Mouse (Mus musculus) cerebellum, adult 2 months (tissue): ENCODE data around the gene Dcst2.

Experiments used
- CTCF ChIP-seq: fragments of 200-500 bp; IDR thresholded peaks from 2 replicates; pipeline ENCODE4 v1.5.1; 2011; ENCODE audit warnings: low read depth, mild to moderate bottlenecking, control low read depth, low read length, moderate library complexity, borderline replicate concordance; ENCODE audit not compliant: insufficient read depth
- POLR2A ChIP-seq: fragments of 200-500 bp; IDR thresholded peaks from 2 replicates; pipeline ENCODE4 v1.6.1; 2011; ENCODE audit warnings: low read length, control low read depth, borderline replicate concordance; ENCODE audit not compliant: insufficient read depth

GRCm38 (mm10) chr3:89408448-89408847, 46.7 kb downstream of the Dcst2 start:
- TF ChIP-seq CTCF (no peak), POLR2A (no peak)
